Mouse (Mus musculus): ENCODE data around the gene Pmch. TPM values are rescaled to one million over a fixed set of nuclear protein-coding genes. Genes with fewer than 3 reads are reported as not detected.

Gene Pmch
- polyA plus RNA-seq (2017; shearing (Covaris generic)) = not detected

GRCm38 (mm10) chr10:88090772-88091171, at the start of gene Pmch:
Pmch (plus strand) TSS chr10:88091072.

Other genes with a start within 250 kb of the Pmch start
- gene Igf1, start 232.8 kb upstream of the Pmch start, polyA plus RNA-seq (2017; shearing (Covaris generic)) = 0.61 TPM
- gene Parpbp, start 55.9 kb downstream of the Pmch start, polyA plus RNA-seq (2017; shearing (Covaris generic)) = 0.11 TPM
- gene Nup37, start 55.9 kb downstream of the Pmch start, polyA plus RNA-seq (2017; shearing (Covaris generic)) = 9.0 TPM
- gene Washc3, start 110.0 kb downstream of the Pmch start, polyA plus RNA-seq (2017; shearing (Covaris generic)) = 63.4 TPM

Measured in effector memory CD4-positive, alpha-beta T cell, adult 7 months (primary cell).